Mouse (Mus musculus): Measurements from ENCODE around the gene Gm33543.

- TF ChIP-seq POLR2A (IDR thresholded peaks at IDR 0.05; ENCODE audit: control insufficient read depth, extremely low read depth, insufficient read depth, low read length, poor library complexity) (no peak), CTCF (IDR thresholded peaks at IDR 0.05; ENCODE audit: borderline replicate concordance, control insufficient read depth, extremely low read depth, insufficient read depth, low read length, poor library complexity) (no peak)
Observed at GRCm38 (mm10) chr10:95870782-95871181, 28.1 kb upstream of the Gm33543 start.
